Mouse (Mus musculus) ovary, adult 18-20 months (tissue): ENCODE results near the gene Mup6.
A peak's percentile ranks its signal among the peaks of the same experiment; 100 is the strongest.
"Not testable (repeated sequence)": the region's sequence is repeated elsewhere in the genome, so short reads cannot be mapped to it uniquely, and the experiment has no call there.

Experiments
- DNase-seq: peaks from one replicate; pipeline ENCODE4 v3.0.0; 2022; ENCODE audit warnings: low spot score, mixed read lengths

Mup6 gene

GRCm38 (mm10) chr4:59963405-59964344 is at the start of gene Mup6:
Gene Mup6 (plus strand): TSS chr4:59964294.
- DNase-seq, result no peak

- DNase-seq, result no peak
Observed at GRCm38 (mm10) chr4:59914608-59915403, 49.3 kb upstream of the Mup6 start, which contains the start of gene Slc46a2. Gene Slc46a2 (minus strand): TSS chr4:59915056.

GRCm38 (mm10) chr4:59917966-59918365 is 46.1 kb upstream of the Mup6 start:
- no peak for DNase-seq

GRCm38 (mm10) chr4:59925082-59925481 is 39.0 kb upstream of the Mup6 start:
- no peak for DNase-seq

GRCm38 (mm10) chr4:59927666-59928065 is 36.4 kb upstream of the Mup6 start:
- DNase-seq, result no peak

GRCm38 (mm10) chr4:59928347-59928746 is 35.7 kb upstream of the Mup6 start:
- peak; percentile 29 for DNase-seq

GRCm38 (mm10) chr4:59932505-59933281 is 31.4 kb upstream of the Mup6 start:
- no peak for DNase-seq

- no peak for DNase-seq
Observed at GRCm38 (mm10) chr4:59937543-59937942, 26.6 kb upstream of the Mup6 start.

- no peak for DNase-seq
Observed at GRCm38 (mm10) chr4:59960610-59961009, 3.5 kb upstream of the Mup6 start, which contains the start of gene Mup4. Gene Mup4 (minus strand): TSS chr4:59960710.

- not testable (repeated sequence) for DNase-seq
Observed at GRCm38 (mm10) chr4:59997894-59998293, 33.8 kb downstream of the Mup6 start.

GRCm38 (mm10) chr4:60020141-60020540 is 56.0 kb downstream of the Mup6 start:
- DNase-seq, result not testable (repeated sequence)

- not testable (repeated sequence) for DNase-seq
Observed at GRCm38 (mm10) chr4:60029334-60030111, 65.4 kb downstream of the Mup6 start.
